Mouse (Mus musculus): ENCODE results near the gene Zfp648. TPM values are rescaled to one million over a fixed set of nuclear protein-coding genes. Genes with fewer than 3 reads are reported as not detected.

The Zfp648 gene
- total RNA-seq (2021), result not detected
- long read RNA-seq, experiment 1, result 0 reads
- long read RNA-seq, experiment 2, result 0 reads

DNA sequence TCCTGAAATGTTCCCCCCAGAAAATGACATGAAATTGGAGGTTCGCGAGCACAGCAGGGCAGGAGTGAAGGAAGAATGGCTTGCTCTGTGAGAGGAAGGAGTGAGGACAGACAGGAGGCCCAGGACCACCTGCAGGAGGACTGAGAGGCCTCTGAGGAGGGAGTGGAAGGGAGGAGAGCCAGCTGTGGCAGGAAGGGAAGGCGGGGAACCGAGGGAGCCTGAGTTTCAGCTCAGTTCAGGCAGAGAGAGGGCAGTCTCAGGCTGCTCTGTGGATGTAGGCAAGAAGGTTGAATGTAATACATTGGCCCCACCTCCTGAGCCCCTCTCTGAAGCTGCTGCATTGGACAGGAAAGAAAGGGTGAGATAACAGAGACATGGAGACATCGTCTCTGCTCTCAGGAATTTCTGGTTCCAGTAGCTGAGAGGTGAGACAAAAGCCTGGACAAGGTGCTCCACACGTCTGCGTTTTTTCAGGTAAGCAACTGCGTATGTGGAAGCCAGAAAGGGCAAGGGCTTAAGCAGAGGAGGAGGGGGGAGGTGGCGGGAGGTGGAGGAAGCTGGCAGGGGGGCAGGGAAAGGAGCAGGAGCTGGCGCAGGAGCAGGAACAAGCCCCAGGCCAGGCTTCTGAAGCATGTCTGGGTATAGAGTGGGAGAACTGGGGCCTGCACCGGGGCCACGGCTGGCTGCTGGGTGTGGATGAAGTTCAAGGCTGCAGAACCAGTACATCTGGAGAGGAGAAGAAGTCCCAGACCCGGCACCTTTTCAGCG, at the start of gene Zfp648:
Zfp648 (plus strand) TSS at position 233 of the 768 bp plus-strand sequence.
- DNase-seq, result no peak
- intact Hi-C loops (cut with DNase I), result no loop called here

DNA sequence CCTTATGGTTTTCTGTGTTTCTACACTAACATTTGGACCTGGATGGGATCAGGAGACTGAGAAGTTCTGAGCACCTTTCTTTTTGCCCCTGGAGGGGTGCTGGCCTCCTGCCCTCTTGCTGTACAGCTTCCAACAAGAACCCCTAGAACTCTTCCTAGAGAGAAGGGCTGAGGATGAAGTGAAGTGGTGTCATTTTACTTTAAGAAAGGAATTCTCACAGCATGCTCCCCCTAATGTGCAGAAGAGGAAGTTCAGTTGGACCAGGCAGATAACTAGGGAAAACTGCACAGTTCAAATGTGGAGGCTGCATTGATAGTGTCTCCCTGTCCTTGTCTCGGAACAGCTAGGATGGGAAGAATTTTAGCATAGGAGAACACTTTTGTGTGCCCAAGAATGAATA, 48.4 kb upstream of the Zfp648 start:
- DNase-seq, result no peak
- intact Hi-C loops (cut with DNase I), result no loop called here

DNA sequence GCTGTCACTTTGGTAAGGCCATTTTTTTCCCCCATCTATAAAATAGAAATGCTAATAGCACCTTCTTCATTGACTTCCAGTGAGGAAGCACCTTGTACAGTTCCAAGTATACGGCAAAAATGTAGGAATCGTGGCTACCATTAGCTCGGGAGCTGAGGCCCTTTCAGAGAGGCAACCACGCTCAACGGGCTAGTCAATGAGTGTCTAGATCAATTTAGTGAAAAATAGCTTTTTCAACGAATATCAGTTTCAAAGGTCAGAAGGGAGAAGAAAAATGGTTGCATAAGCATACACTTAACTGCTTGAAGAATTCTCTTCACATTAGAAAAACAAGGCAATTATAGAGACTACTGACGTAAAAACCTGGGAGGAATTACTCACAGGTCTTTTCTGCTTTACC, 47.2 kb upstream of the Zfp648 start:
- DNase-seq, result no peak
- intact Hi-C loops (cut with DNase I), result no loop called here

DNA sequence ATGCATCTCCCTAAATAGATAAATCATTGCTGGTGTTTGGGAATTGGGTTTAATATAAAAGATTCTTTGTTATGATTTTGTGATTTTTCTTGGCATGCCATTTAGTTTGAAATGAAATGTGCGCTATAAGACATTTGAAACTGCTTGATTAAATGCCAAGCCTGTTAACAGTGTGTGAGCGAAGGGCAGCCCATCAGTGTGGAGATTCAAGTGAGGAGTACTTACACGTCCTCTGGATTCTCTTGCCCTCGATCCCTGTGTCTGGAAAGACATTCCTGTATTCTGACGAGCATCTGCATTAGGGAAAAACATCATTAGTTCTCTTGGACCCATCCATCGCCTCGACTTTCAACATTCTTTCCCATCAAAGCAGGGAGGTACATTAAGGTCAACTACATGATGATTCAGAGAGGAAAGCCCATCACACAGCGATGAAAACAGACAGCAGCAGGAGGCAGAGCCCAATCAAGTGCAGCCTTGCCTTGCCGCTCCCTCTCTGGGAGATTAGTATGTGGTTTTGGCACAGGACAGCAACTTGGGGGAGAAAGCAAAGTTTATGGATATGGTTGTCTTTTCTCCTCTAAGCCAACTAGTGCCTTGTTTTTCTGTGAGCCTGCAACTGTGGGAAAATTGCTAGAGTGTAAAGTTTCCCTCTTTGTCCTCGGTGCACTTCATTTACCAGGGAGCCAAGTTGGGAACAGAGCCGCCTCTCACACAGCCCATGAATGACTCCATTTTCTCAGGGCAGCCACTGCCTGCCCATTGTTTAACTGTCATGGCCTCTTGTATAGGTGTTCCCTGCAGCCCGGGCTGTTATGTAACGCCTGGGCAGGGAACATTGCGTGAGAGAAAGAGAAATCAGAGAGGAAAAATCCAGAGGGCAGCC, 44.6 kb upstream of the Zfp648 start:
- intact Hi-C loops (cut with DNase I), result no loop called here
- peak in 1 of 2 experiments; percentile 23 for DNase-seq

DNA sequence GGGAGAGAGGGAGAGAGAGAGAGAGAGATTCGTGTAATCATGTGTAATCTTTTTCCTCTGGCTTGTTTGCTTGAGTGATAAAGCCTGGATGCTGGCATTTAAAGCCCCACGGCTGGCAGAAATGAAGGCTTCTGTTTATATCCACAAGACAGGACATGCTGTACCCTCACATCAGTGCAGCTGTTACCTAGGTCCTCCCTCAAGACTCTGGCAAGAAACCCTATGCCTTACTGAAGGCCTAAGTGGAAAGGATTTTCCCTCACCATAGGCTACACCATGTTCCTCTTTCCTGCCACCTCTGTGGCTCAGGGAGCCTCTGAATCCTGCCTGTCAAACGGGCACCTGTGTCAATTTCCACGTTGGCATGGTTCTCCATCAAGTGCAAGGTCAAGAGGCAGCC, 43.9 kb upstream of the Zfp648 start:
- intact Hi-C loops (cut with DNase I), result no loop called here
- peak in 1 of 2 experiments; percentile 35 for DNase-seq

DNA sequence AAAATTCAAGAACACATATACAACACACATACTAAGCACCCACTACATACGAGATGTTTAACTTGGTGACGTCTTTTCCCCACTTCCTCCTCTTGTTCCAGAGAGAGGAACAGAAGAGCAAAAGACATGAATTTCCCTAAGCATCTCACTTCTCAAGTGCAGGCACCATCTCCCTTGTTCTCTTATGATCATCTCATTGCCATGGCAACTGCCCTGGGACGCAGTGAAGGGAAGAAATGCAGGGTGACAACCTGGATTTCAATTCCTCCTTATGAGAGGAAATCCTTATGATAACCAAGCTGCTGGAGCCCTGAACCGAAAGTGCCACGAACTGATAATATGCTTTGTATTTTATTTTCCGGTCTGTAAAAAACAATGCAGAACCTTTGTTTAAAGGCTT, 33.3 kb upstream of the Zfp648 start:
- intact Hi-C loops (cut with DNase I), result no loop called here
- DNase-seq, result no peak

DNA sequence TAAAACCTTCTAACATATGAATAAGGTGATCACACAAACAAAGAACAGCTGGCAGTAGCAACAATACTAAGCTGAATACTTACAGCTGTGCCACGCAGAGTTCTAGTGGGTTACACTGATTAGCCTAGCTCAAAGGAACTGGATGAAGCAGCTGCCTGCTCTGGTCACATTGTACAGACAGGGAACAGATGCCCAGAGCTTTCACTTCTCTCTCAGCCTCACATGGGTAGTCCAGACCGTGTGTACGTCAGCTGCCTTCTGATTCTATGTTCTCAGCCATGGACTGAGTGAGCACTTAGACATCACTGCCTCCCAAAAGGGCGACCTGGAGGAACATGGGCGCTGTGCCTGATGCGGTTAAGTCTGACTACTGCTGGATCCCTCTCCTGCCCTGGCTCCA, 25.7 kb upstream of the Zfp648 start:
- intact Hi-C loops (cut with DNase I), result no loop called here

DNA sequence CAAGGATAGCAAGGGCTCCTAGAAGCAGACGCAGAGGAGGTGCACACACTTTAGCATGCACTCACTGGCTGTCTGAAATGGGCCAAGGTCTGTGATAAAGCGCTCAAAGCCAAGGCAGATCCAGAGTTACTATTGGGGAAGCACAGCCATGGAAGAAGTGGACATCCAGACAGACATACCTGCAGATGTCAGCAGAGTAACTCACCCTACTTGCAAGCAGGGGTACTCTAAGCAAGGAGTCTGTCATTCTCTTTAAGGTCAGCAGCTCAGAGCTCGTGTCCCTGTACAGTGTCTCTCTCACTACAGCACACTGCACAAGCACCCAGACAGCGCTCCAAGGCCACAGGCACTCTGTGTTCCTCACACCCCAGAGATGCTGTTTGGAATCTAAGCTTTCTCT, 23.2 kb upstream of the Zfp648 start:
- DNase-seq, result no peak
- intact Hi-C loops (cut with DNase I), result no loop called here

More for the DNA sequence above, 25.7 kb upstream of the Zfp648 start:
- DNase-seq, result no peak

DNA sequence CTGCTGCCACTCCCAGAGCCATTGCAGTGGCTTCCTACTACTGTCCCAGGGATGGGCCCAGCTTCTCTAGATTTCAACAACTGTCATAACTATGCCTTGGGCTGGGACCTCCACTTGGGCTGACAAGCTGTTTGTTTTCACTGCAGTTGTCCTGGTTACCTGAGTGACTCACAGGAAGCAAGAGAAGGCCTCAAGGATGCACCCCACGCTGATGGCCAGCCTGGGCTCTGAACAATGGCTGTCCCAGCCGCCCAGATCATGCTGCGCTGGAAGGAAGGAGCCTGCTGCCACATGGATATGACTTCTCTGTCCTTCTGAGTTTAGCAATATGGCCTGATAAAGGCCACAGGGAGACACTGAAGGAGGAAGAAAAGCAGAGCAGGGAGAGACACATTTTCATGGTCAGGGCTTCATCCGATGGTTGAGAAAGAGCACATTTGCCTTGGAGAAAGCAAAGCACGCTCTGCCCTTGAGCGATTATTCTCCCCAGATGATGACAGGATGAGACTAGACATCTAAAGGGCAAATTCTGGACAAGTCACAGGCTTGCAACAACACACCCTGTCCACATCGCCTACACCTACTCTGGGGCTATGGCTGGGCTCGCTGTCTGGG, 22.3 kb upstream of the Zfp648 start:
- intact Hi-C loops (cut with DNase I), result no loop called here
- DNase-seq, result no peak

DNA sequence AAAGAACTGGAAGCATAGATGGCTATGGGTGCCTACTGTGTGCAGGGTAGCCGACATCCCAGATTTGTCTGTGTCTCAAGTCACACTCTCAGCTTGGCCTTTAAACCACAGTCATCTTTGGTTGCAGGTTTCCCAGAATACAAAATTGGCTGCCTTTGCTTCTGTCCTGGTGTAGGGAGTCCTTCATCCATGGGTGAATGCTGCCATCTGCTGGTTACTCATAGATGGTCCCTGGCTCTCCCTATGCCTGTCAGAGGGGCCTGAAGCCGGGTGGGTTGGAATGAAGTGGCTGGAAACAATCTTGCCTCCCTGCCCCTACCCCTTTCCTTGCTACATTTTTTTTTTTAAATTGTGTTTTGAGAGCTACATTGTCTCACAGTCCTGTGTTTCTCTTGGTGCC, 20.0 kb upstream of the Zfp648 start:
- peak; percentile 55 to 72 for DNase-seq
- intact Hi-C loops (cut with DNase I), result loop anchor here (5.0 kb wide), 5 partner anchors 59 to 624 kb away; partner anchors contain the start of gene Rnasel

DNA sequence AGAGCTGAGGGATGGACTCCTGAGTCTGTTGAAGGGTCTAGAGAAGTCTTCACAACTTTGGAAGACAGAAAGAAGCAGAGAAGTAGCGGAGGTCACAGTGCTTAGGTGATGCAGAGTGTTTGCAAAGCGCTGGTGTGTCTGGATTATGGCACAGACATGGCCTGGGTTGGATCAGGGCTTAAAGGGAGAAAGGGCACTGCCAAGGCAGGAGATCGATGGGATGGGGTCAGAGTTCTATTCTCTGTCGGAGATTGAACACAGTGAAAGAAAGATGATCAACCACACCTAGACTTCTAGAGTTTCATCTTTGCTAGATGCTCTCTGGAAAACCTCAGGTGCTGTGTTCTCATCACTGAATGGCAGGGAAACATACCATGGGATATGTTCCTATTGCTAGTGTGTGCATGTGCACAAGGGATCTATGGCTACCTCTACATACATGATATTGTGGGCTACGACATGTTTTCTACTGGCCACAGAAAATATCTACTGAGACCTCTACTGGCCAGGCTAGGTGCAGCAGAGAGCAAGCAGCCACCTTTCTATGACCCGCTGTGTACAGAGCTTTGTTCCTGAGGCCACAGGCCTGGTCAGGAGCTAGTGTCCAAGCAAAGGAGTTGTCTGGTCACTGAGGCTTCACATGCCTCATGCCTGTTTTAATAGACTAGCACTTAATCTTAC, 18.5 kb upstream of the Zfp648 start:
- DNase-seq, result no peak
- intact Hi-C loops (cut with DNase I), result loop anchor here (1.0 to 5.0 kb wide), 6 partner anchors 60 to 625 kb away; partner anchors contain the start of gene Rnasel

DNA sequence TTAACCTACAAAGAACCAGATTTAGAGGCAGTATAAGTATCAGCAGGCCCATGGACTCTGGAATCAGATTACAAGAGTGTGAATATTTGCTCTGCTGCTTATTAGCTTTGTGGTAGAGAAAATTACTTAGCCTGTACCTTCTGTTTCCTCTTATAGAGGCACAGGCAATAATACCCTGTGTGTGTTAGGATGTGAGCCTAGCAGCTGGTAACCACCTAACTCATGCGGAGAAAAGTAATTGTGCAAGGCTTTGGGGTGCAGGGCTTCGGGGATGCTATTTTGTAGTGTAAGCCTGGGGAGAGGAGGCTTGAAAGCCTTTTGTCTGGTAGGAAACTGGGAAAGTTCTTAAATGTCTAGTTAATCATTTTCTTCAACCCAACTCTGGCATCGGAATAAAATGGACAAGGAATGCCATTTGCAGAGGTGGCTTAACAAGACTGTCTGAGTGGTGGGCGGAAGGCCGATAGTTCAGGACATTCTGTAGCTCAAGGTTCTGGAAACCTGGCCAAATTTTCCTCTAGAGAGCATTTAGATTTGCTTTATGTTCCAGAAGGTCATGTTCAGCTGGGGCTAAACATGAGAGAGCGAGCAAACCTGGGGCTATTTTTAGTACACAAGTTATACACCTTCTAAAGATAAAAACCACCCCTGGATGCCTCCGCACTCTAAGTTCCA, 17.8 kb upstream of the Zfp648 start:
- intact Hi-C loops (cut with DNase I), result loop anchor here (5.0 kb wide), 5 partner anchors 61 to 626 kb away; partner anchors contain the start of gene Rnasel
- DNase-seq, result no peak

DNA sequence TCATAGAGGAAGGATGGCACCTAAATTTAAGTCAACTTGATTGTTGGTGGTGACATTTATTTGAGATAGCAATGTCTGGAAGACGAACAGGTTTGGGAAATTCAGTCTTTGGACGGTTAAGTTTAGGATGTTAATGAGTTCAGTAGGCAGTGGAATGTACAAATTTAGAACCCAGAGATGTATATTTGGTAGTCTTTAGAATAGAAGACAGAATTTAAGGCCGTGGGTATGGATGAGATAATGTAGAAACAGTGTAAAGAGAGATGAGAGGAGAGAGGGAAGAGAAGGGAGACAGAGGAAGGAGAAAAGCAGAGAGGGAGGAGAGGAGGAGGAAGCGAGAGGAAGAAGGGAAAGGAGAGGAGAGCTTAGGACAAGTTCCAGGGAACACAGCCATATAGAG, 12.8 kb upstream of the Zfp648 start:
- no peak for DNase-seq
- intact Hi-C loops (cut with DNase I), result no loop called here

DNA sequence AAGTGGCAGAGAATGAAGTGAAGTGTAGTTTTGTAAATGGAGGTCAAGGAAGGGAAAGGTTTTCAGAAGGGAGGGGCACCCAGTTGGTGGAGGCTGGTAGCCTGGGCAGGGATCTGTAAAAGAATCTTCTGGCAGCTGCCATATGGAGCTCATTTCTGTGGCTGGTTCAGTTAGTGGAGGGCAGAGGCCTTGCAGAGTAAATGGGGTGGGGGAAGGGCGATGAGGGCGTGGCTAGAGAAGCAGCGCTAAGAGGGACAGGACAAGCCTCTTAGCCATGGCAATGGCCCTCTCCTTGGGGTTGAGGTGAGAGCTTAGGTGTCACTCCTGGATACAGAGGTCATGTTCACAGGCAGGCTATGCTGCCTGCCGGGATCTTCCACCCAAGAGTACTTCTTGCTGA, 12.4 kb upstream of the Zfp648 start:
- DNase-seq, result no peak
- intact Hi-C loops (cut with DNase I), result no loop called here

DNA sequence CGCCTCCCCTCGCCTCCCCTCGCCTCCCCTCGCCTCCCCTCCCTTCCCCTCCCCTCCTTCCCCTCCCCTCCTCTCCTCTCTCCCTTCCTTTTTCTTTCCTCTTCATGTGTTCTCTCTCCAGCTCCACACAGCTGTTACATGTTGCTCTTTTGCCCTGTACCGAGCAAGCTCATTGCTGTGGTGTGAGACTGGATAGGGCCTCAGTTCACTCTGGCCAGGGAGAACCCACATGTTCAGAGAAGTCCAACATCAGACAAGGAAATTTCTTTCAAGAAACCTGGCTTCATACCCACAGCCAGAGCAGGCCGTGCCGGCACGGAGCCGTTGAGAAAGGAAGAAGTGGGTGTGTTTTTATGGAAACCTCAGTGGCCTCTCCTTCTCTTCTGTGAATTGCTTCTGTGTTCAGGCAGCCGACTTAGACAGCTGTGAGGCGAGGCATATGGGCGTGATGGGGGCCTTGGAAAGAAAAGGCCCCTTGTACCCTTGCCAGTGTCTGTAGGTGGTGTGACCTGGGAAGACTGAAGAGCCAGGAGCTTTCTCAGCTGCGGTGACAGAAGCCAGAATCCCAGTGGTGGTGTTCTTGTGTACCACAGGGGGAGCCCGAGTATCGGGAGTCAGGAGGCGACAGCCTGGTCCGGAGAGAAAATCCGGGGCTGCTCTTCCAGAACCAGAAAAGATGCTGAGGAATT, 11.0 kb upstream of the Zfp648 start:
- intact Hi-C loops (cut with DNase I), result no loop called here
- DNase-seq, result no peak

DNA sequence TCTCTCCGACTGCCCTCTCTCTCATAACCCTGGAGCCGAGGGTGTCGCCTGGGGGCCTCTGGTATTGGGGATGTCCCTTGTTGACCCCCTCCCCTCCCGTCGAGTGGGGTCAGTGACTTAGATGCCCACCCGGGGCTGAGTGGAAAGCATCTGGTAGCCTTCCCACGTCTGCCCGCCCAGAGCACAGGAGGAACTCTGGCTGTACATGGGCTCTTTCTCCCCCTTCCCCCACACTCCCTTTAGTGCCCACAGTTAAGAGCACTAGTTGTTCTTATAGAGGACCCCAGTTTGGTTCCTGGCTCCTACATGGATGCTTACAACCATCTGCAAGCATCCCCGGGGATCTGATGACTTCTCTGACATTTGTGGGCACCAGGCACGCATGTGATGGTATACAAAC, 2.1 kb upstream of the Zfp648 start:
- DNase-seq, result no peak
- intact Hi-C loops (cut with DNase I), result no loop called here

DNA sequence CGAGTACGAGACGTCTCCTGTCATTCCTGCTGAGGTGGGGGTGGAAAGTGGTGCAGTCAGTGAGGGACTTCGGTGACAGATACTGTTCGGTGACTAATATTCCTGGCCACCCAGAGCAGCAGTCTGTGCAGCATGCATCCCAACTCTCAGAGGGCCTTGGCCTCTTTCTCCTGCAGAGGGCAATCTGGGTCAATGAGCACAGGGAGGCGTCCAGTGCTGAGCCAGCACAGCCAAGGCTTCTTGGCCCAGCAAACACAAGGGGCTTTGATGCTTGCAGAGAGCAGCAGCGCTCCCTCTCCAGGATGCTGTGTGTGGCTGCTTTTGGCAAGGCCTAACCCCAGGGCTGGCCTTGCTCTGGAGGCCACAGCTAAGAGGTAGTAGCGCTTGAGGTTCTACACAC, 1.6 kb downstream of the Zfp648 start:
- no peak for DNase-seq
- intact Hi-C loops (cut with DNase I), result no loop called here

DNA sequence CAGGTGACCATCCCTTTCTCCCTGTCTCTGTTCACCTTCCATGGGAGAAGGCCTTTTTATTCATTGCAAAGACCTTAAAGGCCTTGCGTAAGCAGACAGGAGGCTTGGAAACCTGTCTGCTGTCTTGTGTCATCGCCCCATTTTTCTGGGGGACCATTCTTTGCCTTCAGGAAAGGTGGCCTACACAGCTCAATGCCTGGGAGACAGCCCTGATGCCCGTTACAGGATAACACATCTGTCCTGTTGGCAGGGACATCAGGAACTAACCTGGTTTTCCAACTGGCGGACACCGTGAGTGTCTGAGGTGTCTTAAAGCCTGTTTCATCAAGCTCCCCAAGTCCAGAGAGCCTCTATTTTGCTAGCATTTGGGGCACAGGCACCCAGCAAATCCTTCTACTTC, 2.4 kb downstream of the Zfp648 start:
- intact Hi-C loops (cut with DNase I), result no loop called here
- no peak for DNase-seq

All from gastrocnemius, postnatal 36 days (tissue).